Mouse (Mus musculus): Measurements from ENCODE around the gene Efs.

Efs gene

DNA sequence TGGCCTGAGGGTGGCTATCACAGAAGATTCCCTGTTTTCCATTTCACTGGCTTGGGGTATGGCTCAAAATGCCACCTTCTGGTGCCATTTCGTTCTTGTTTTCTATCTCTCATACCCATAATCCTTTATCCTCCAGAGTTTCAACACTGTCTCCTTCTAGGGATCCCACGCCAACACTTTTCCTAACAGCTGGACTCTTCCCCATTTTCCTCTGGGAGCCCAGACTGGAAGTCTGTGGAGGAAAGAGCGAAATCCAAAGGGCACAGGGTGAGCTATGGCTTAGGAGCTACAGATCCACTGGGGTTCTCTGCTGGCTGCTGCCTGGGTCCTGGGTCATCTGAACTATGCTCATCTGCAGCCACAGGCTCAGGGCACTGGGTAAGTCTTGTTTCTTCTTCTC lies 51.8 kb downstream of the Efs start:
- DNase-seq (ENCODE audit: low read depth, low spot score), result no peak

DNA sequence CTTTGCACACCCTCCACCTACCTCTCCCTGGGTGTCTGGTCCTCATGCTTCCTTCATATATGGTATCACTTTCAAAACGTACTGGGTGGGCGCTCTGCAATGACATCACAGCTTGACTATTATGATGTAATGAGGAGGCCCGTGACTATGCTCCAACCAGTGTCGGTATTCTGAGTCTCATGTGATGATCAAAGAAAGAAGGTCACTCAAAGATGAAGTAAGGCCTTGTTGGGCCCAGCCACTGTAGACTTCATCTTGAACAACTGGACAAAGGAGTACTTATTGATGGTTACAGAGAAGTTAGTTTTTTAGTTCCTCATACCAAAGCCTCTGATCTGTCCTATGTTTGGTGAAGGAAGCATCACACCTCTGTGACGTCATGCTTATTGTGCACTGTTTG lies 55.1 kb downstream of the Efs start, which contains the start of gene Homez:
TSS of gene Homez (minus strand) at position 101 of the 400 bp plus-strand sequence.
- no peak for DNase-seq (ENCODE audit: low read depth, low spot score)

DNA sequence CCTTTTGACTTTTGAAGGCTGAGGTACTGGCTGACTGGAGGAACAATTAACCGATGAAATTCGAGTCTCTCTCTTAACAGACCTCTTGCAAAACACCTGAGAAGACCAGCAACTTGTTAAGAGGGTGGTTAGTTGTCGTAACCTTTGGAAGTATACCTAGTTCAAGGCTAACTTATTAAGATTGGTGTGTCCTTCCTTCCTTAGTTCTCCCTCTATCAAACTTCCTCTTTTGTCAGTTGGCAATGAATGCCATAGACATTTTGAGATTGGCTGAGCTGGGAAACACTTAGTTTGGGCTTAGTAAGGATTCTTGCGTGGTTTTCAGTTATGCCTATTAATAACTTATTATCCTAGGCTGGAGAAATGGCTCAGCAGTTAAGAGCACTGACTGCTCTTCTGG lies 57.9 kb downstream of the Efs start:
- no peak for DNase-seq (ENCODE audit: low read depth, low spot score)

DNA sequence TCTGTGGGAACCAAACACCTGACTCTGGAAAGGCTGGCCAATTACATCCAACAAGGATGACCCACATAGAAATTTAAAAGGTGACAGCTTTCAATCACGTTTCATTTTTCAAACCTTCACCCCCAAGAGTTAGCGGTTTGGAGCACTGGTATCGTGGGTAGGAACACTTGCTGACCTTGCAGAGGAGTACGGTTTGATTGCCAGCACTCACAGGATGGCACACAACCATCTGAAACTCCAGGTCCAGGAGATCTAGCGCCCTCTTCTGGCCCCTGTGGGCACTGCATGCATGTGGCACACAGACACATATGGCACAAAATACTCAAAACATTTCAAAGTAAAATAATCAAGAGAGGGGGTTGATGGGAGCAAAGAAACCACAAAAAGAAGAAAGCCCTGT lies 59.0 kb downstream of the Efs start:
- DNase-seq (ENCODE audit: low read depth, low spot score), result peak; percentile 53

Data from A20 (cell line).